Mouse (Mus musculus) midbrain, embryonic 14.5 days (tissue): ENCODE measurements around the gene Rarb. TPM values are rescaled to one million over a fixed set of nuclear protein-coding genes. Genes with fewer than 3 reads are reported as not detected.

Experiments
- ATAC-seq: fragments of 200-750 bp; cut with Nextera tagmentation; 2 replicates; pipeline ENCODE4 v1.8.0; 2017; ENCODE audit warnings: moderate number of reproducible peaks, moderate library complexity; ENCODE audit not compliant: low FRiP score, low TSS enrichment
- DNase-seq: peaks from one replicate; pipeline ENCODE4 v3.0.0-alpha.2; 2015
- H3K27ac ChIP-seq: fragments of 300-500 bp; sonication (generic); replicated peaks from 2 replicates; pipeline ENCODE4 v1.5.1; 2014; ENCODE audit warnings: mild to moderate bottlenecking, low read depth, low read length, moderate library complexity
- H3K27me3 ChIP-seq: fragments of 300-500 bp; sonication (generic); 2 replicates; pipeline ENCODE4 v1.6.1; 2014; ENCODE audit warnings: low read length, control low read depth, mixed read lengths; ENCODE audit not compliant: control insufficient read depth, insufficient read depth
- H3K36me3 ChIP-seq: fragments of 300-500 bp; sonication (generic); 2 replicates; pipeline ENCODE4 v1.6.1; 2014; ENCODE audit warnings: low read length, control low read depth; ENCODE audit not compliant: control insufficient read depth, insufficient read depth
- H3K4me1 ChIP-seq: fragments of 300-500 bp; sonication (generic); 2 replicates; pipeline ENCODE4 v1.6.1; 2014; ENCODE audit warnings: mild to moderate bottlenecking, antibody characterized with exemption, low read length, control low read depth; ENCODE audit not compliant: control insufficient read depth, insufficient read depth
- H3K4me2 ChIP-seq: fragments of 300-500 bp; sonication (generic); 2 replicates; pipeline ENCODE4 v1.6.1; 2014; ENCODE audit warnings: mild to moderate bottlenecking, low read length, moderate library complexity
- H3K4me3 ChIP-seq: fragments of 300-500 bp; sonication (generic); replicated peaks from 2 replicates; pipeline ENCODE4 v1.5.1; 2014; ENCODE audit warnings: low read depth, low read length
- H3K9ac ChIP-seq: fragments of 300-500 bp; sonication (generic); replicated peaks from 2 replicates; pipeline ENCODE4 v1.6.1; 2014; ENCODE audit warnings: mild to moderate bottlenecking, low read length, moderate library complexity
- H3K9me3 ChIP-seq: fragments of 300-500 bp; sonication (generic); 2 replicates; pipeline ENCODE4 v1.6.1; 2016; ENCODE audit warnings: low read length, control low read depth, mixed read lengths; ENCODE audit not compliant: control insufficient read depth
- WGBS: fragments of 180-500 bp; shearing (Covaris S2); extraction: QIAGEN DNeasy Blood & Tissue Kit; methylation state at CpG from one replicate; pipeline ENCODE4 v1.1.7; 2014; 5-methylcytosine and 5-hydroxymethylcytosine counted together
- polyA plus RNA-seq: library from polyadenylated mRNA; unstranded; fragments of >200 nt; fragmentation: Nextera tagmentation; extraction: Ambion mirVana; gene quantifications from 2 replicates; pipeline ENCODE4 v1.2.1, GENCODE M21; 2014

Rarb gene
- polyA plus RNA-seq, 1 experiment from 2014 or later, result 8.4 TPM

- 89% methylated on average over 2 of the region's 2 CpGs for WGBS
- no peaks in the 10 kb centered on the region for H3K9me3 ChIP-seq
- no peak overlapping the region for H3K9ac ChIP-seq
- ATAC-seq (no peak), DNase-seq (no peak)
- no peaks in the 10 kb centered on the region for H3K36me3 ChIP-seq
- no peaks in the 10 kb centered on the region for H3K4me1 ChIP-seq
- H3K4me2 ChIP-seq, result no peak overlapping the region
- H3K4me3 ChIP-seq, result no peak overlapping the region
- no peaks in the 10 kb centered on the region for H3K27me3 ChIP-seq
- H3K27ac ChIP-seq, result no peak overlapping the region
Observed at GRCm38 (mm10) chr14:16746982-16747578, 71.9 kb downstream of the Rarb start.

- Histone ChIP-seq H3K27ac (no peak overlapping the region), H3K4me2 (no peak overlapping the region), H3K9me3 (no peaks in the 10 kb centered on the region), H3K36me3 (no peaks in the 10 kb centered on the region), H3K27me3 (no peaks in the 10 kb centered on the region), H3K4me3 (no peak overlapping the region), H3K4me1 (no peaks in the 10 kb centered on the region), H3K9ac (no peak overlapping the region)
- DNase-seq (no peak), ATAC-seq (no peak)
- 82% methylated on average over 13 of the region's 13 CpGs for WGBS
Observed at GRCm38 (mm10) chr14:16740982-16741739, 77.8 kb downstream of the Rarb start.

GRCm38 (mm10) chr14:16738538-16738937 is 80.4 kb downstream of the Rarb start:
- 96% methylated on average over 1 of the region's 1 CpGs for WGBS
- ATAC-seq (no peak), DNase-seq (no peak)
- Histone ChIP-seq H3K4me1 (peaks cover 9% of the 10 kb centered on the region), H3K4me2 (no peak overlapping the region), H3K27me3 (0 out of 2 replicates have a peak, but pooled peaks cover 6% of the 10 kb centered on the region), H3K27ac (no peak overlapping the region), H3K36me3 (no peaks in the 10 kb centered on the region), H3K4me3 (no peak overlapping the region), H3K9ac (no peak overlapping the region), H3K9me3 (no peaks in the 10 kb centered on the region)

- Histone ChIP-seq H3K4me2 (no peak overlapping the region), H3K27me3 (0 out of 2 replicates have a peak, but pooled peaks cover 6% of the 10 kb centered on the region), H3K9me3 (no peaks in the 10 kb centered on the region), H3K27ac (no peak overlapping the region), H3K4me3 (no peak overlapping the region), H3K36me3 (no peaks in the 10 kb centered on the region), H3K9ac (no peak overlapping the region), H3K4me1 (peaks cover 14% of the 10 kb centered on the region)
- no peak for ATAC-seq
- no peak for DNase-seq
- 100% methylated on average over 1 of the region's 1 CpGs for WGBS
Observed at GRCm38 (mm10) chr14:16737781-16738180, 81.2 kb downstream of the Rarb start.

GRCm38 (mm10) chr14:16735331-16736012 is 83.5 kb downstream of the Rarb start:
- Histone ChIP-seq H3K9ac (no peak overlapping the region), H3K4me1 (peaks cover 14% of the 10 kb centered on the region), H3K36me3 (no peaks in the 10 kb centered on the region), H3K4me3 (no peak overlapping the region), H3K27me3 (0 out of 2 replicates have a peak, but pooled peaks cover 6% of the 10 kb centered on the region), H3K27ac (no peak overlapping the region), H3K9me3 (no peaks in the 10 kb centered on the region), H3K4me2 (no peak overlapping the region)
- DNase-seq (no peak), ATAC-seq (no peak)
- WGBS, result 52% methylated on average over 4 of the region's 4 CpGs

GRCm38 (mm10) chr14:16733595-16734298 is 85.2 kb downstream of the Rarb start:
- Histone ChIP-seq H3K27ac (0 out of 2 replicates have a peak overlapping the region, but pooled peaks have one; percentile 32), H3K9me3 (no peaks in the 10 kb centered on the region), H3K9ac (no peak overlapping the region), H3K36me3 (no peaks in the 10 kb centered on the region), H3K4me2 (peak overlapping the region; percentile 11; the same call in 1 of the 2 replicates), H3K4me1 (peaks cover 14% of the 10 kb centered on the region), H3K4me3 (no peak overlapping the region), H3K27me3 (0 out of 2 replicates have a peak, but pooled peaks cover 6% of the 10 kb centered on the region)
- ATAC-seq (peak; percentile 62; the same call in 1 of the 2 replicates), DNase-seq (peak; percentile 58)
- WGBS, result 7% methylated on average over 9 of the region's 9 CpGs

- 0 out of 2 replicates have a peak, but pooled peaks have one; percentile 3 for ATAC-seq
- H3K9ac ChIP-seq, result no peak overlapping the region
- peaks cover 14% of the 10 kb centered on the region for H3K4me1 ChIP-seq
- no peaks in the 10 kb centered on the region for H3K9me3 ChIP-seq
- H3K27ac ChIP-seq, result no peak overlapping the region
- no peaks in the 10 kb centered on the region for H3K36me3 ChIP-seq
- no peak overlapping the region for H3K4me3 ChIP-seq
- peak; percentile 21 for DNase-seq
- 42% methylated on average over 2 of the region's 2 CpGs for WGBS
- no peak overlapping the region for H3K4me2 ChIP-seq
- 0 out of 2 replicates have a peak, but pooled peaks cover 6% of the 10 kb centered on the region for H3K27me3 ChIP-seq
Observed at GRCm38 (mm10) chr14:16732054-16732453, 86.9 kb downstream of the Rarb start.

- H3K4me2 ChIP-seq, result no peak overlapping the region
- peaks cover 4% of the 10 kb centered on the region; the same call in 1 of the 2 replicates for H3K4me1 ChIP-seq
- 92% methylated on average over 2 of the region's 2 CpGs for WGBS
- no peaks in the 10 kb centered on the region for H3K9me3 ChIP-seq
- DNase-seq (no peak), ATAC-seq (no peak)
- H3K36me3 ChIP-seq, result no peaks in the 10 kb centered on the region
- no peak overlapping the region for H3K4me3 ChIP-seq
- no peak overlapping the region for H3K27ac ChIP-seq
- H3K9ac ChIP-seq, result no peak overlapping the region
- H3K27me3 ChIP-seq, result no peaks in the 10 kb centered on the region
Observed at GRCm38 (mm10) chr14:16728175-16728838, 90.6 kb downstream of the Rarb start.
